Mouse (Mus musculus) testis, adult 10 weeks (tissue): Measurements from ENCODE around the gene Slc39a9. TPM values are rescaled to one million over a fixed set of nuclear protein-coding genes. Genes with fewer than 3 reads are reported as not detected.

Source experiments
- polyA plus RNA-seq: library from polyadenylated mRNA; stranded (reverse); fragments of 350-450 nt; fragmentation: Illumina TruSeq; extraction: RNeasy Lipid Tissue Mini Kit (QIAGEN cat#74804); gene quantifications from one replicate; pipeline ENCODE4 v1.2.3, GENCODE M21; 2014; ENCODE audit warnings: low read depth, low replicate concordance

Slc39a9 gene
- 12.2 TPM for polyA plus RNA-seq

DNA sequence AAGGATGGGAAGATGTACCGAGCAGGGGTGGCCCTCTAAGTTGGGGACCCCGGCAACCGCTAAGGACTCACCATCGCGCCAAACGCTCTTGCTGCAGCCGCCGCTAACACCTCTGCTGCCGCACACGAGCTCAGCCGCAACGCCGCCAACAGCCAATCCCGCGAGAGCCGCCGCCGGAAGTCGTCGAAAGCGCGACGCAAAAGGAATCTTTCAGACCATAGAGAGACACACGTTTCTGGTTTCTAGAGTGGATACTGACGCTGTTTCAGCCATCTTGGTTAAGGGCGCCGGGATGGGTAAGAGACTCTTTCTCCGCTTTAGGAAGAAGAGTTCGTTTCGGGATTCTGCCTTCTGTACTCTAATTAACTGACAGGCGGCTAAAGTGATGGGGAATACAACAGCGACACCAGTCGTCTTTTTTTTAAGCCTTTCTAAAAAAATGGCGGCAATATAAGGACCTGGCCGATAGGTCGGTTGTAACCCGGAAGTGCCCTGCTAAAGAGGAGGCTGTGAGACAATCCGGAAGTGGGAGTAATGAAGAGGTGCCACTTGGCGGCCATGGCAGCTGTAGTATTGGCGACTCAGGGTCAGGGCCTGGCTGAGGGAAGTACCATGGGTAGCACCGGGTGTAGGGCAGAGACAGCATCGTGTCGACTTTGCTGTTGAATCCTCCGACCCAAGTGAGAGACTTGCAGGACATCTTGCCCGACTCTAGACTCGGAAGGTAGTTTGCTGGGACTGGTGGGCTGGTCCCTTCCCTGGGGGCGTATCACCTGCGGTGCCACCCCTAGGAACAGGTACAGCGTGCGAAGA is at the start of gene Slc39a9, which contains the start of gene Erh:
Slc39a9 (plus strand) TSS at position 191 of the 813 bp plus-strand sequence.
Erh (minus strand) TSS at position 649 of the 813 bp plus-strand sequence.

DNA sequence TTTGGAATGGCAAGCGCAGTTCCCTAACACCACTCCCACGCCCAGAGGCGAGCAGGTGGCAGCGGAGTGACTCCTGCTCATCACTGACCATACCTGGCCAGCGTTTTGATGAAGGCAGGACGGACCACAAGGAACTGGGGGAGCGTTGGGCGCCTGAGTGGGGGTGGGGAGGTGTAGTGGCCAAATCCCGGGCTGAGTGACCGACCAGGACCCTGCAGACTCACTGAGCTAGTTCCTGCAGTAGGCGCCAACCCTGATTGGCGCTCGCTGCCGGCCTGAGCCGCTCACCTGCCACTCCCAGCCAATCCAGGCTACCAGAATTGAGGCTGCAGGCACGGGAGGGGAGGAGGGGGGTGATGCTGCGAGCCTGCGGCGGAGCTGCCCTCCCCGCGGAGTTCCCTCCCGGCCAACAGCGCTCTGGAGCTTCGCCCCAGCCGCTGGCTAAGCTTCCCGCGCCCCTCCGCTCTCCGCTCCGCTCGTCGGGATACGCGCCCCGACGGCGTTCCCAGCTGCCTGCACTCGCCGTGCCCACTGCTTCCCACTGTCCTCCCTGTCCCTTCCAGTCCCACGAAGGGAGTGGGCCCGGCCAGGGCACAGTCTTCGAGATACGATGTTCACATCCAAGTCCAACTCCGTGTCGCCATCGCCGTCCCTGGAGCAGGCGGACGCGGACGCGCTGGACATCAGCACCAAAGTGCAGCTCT is 48.7 kb downstream of the Slc39a9 start, which contains the start of gene Plekhd1:
Plekhd1 (plus strand) TSS at position 323 of the 704 bp plus-strand sequence.

Other genes starting within 250 kb of the Slc39a9 start
- 125 TPM for gene Dcaf5, start 207.3 kb upstream of the Slc39a9 start, polyA plus RNA-seq
- gene Exd2, start 180.8 kb upstream of the Slc39a9 start, polyA plus RNA-seq, result 38.7 TPM
- 0.56 TPM for gene Galnt16, start 125.6 kb upstream of the Slc39a9 start, polyA plus RNA-seq
- 90.8 TPM for gene Erh, start 458 bp downstream of the Slc39a9 start, polyA plus RNA-seq
- 2.2 TPM for gene Plekhd1, start 48.7 kb downstream of the Slc39a9 start, polyA plus RNA-seq
- 0.11 TPM for gene Ccdc177, start 116.8 kb downstream of the Slc39a9 start, polyA plus RNA-seq
- 12.4 TPM for gene Susd6, start 146.6 kb downstream of the Slc39a9 start, polyA plus RNA-seq